14 mouse cellular contexts compared by ENCODE assay signal in the genomic region with DNA sequence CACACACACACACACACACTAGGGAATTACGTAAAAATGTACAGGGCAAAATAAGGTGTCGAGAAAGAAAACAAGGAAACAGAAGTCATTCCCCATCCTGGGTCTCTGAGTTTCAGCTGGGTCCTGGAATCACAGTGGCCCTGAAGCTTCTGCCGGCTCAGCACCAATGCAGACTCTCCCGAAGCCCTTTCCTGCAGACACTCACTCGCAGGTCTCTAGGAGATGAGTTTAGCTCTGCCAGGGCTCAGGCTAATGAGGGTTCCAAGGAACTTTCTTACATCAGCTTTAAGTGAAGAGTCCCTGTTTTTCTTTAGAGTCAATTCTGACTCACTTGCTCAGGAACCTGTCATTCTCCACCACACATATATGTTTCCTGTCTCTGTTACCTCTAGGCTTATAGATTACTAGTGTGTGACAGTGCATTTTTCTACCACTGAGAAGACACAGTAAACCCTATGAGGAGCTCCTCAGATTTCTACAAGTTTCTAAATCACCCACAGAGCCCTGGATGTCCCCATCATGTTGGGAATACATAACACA.
A peak's percentile ranks its signal among the peaks of the same experiment; 100 is the strongest.
DNase-seq lines count a peak whose midpoint lies in the region; ATAC-seq and TF ChIP-seq lines count a peak whose summit lies in the region.
"Had no signal": no experiment of that assay in that cellular context is flagged by ENCODE, and none has a peak within 500 bp of the region (broad histone marks: within the 10 kb centered on the region; RNA-seq: fewer than 3 reads in every experiment).

No protein-coding gene starts in this region.

- DNase-seq in gastrocnemius, adult 2 months = no peak
- no peak for DNase-seq in gastrocnemius, postnatal 14 days
- DNase-seq in limb, embryonic 10.5 days (ENCODE audit: low spot score) = no peak
- no peak for DNase-seq in liver, embryonic 13.5 days
- DNase-seq in urinary bladder, postnatal 10 days (ENCODE audit: low spot score) = no peak
- DNase-seq: B cell, adult 2 months; kidney, postnatal 4 days; thymus, adult 2 months had no signal

- intact Hi-C loops in gastrocnemius, adult 2 months (cut with DNase I) = no loop called here
- intact Hi-C loops in gastrocnemius, postnatal 14 days (cut with DNase I; ENCODE audit: low total_unique reads) = no loop called here

- no peak overlapping the region for H3K4me2 ChIP-seq in limb, embryonic 12.5 days
- no peak overlapping the region for H3K4me2 ChIP-seq in liver, embryonic 13.5 days
- H3K4me2 ChIP-seq: hindbrain, embryonic 15.5 days; midbrain, embryonic 15.5 days; neural tube, embryonic 12.5 days had no signal

- no peaks in the 10 kb centered on the region for H3K9me3 ChIP-seq in limb, embryonic 12.5 days
- H3K9me3 ChIP-seq in limb, embryonic 10.5 days (replicated peaks) = no peaks in the 10 kb centered on the region
- H3K9me3 ChIP-seq in liver, embryonic 13.5 days (replicated peaks) = no peaks in the 10 kb centered on the region
- H3K9me3 ChIP-seq: hindbrain, embryonic 15.5 days; midbrain, embryonic 15.5 days; neural tube, embryonic 12.5 days had no signal

- no peaks in the 10 kb centered on the region for H3K27me3 ChIP-seq in limb, embryonic 12.5 days
- H3K27me3 ChIP-seq in limb, embryonic 10.5 days (ENCODE audit: low read depth, poor library complexity, severe bottlenecking) = no peaks in the 10 kb centered on the region
- H3K27me3 ChIP-seq in liver, embryonic 13.5 days = no peaks in the 10 kb centered on the region
- H3K27me3 ChIP-seq: hindbrain, embryonic 15.5 days; midbrain, embryonic 15.5 days; neural tube, embryonic 12.5 days had no signal

- H3K4me1 ChIP-seq in limb, embryonic 12.5 days (replicated peaks) = peaks cover 26% of the 10 kb centered on the region
- H3K4me1 ChIP-seq in limb, embryonic 10.5 days = peaks cover 17% of the 10 kb centered on the region
- H3K4me1 ChIP-seq in liver, embryonic 13.5 days (replicated peaks) = peaks cover 62% of the 10 kb centered on the region
- H3K4me1 ChIP-seq: midbrain, embryonic 15.5 days; neural tube, embryonic 12.5 days had no signal

- 79% methylated on average over 5 of the region's 5 CpGs for WGBS in limb, embryonic 12.5 days
- 82% methylated on average over 5 of the region's 5 CpGs for WGBS in limb, embryonic 10.5 days
- 63% methylated on average over 5 of the region's 5 CpGs for WGBS in liver, embryonic 13.5 days (ENCODE audit: insufficient replicate concordance)

- peak overlapping the region; percentile 66 for H3K27ac ChIP-seq in gastrocnemius, adult 2 months
- H3K27ac ChIP-seq in limb, embryonic 12.5 days = 0 out of 2 replicates have a peak overlapping the region, but pooled peaks have one; percentile 12
- no peak overlapping the region for H3K27ac ChIP-seq in limb, embryonic 10.5 days
- peak overlapping the region; percentile 47 for H3K27ac ChIP-seq in liver, embryonic 13.5 days
- H3K27ac ChIP-seq: hindbrain, embryonic 15.5 days; midbrain, embryonic 15.5 days; neural tube, embryonic 12.5 days had no signal

- peaks cover 6% of the 10 kb centered on the region for H3K36me3 ChIP-seq in limb, embryonic 12.5 days
- H3K36me3 ChIP-seq in limb, embryonic 10.5 days = peaks cover 27% of the 10 kb centered on the region
- H3K36me3 ChIP-seq in liver, embryonic 13.5 days = no peaks in the 10 kb centered on the region
- H3K36me3 ChIP-seq: hindbrain, embryonic 15.5 days; midbrain, embryonic 15.5 days; neural tube, embryonic 12.5 days had no signal

- no peak for ATAC-seq in limb, embryonic 12.5 days (ENCODE audit: insufficient number of reproducible peaks, insufficient read depth, low FRiP score, low TSS enrichment, low read depth)
- peak; percentile 14 for ATAC-seq in CD4-positive, CD25-positive, alpha-beta regulatory T cell, adult 4 months
- ATAC-seq in liver, embryonic 13.5 days (ENCODE audit: low read depth) = no peak
- ATAC-seq in monocyte, adult 5-6 weeks (replicated peaks; ENCODE audit: insufficient number of reproducible peaks, low FRiP score, low TSS enrichment, poor library complexity, severe bottlenecking) = no peak
- ATAC-seq: midbrain, embryonic 15.5 days had no signal

- no peak overlapping the region for H3K9ac ChIP-seq in limb, embryonic 12.5 days (replicated peaks)
- no peak overlapping the region for H3K9ac ChIP-seq in liver, embryonic 13.5 days
- H3K9ac ChIP-seq: hindbrain, embryonic 15.5 days; midbrain, embryonic 15.5 days; neural tube, embryonic 12.5 days had no signal

- no peak overlapping the region for H3K4me3 ChIP-seq in gastrocnemius, adult 2 months
- H3K4me3 ChIP-seq in limb, embryonic 12.5 days (replicated peaks) = no peak overlapping the region
- no peak overlapping the region for H3K4me3 ChIP-seq in limb, embryonic 10.5 days
- H3K4me3 ChIP-seq in liver, embryonic 13.5 days (replicated peaks) = no peak overlapping the region
- H3K4me3 ChIP-seq: hindbrain, embryonic 15.5 days; midbrain, embryonic 15.5 days; neural tube, embryonic 12.5 days had no signal

- TF ChIP-seq CTCF in gastrocnemius, adult 2 months (IDR thresholded peaks at IDR 0.05) = no peak
